Mouse (Mus musculus) thymus, adult 18-20 months (tissue): ENCODE data around the gene Wfdc3.
"Not testable (repeated sequence)": the region's sequence is repeated elsewhere in the genome, so short reads cannot be mapped to it uniquely, and the experiment has no call there.

Experiments
- DNase-seq, 2 experiments: peaks; one replicate each; pipeline ENCODE4 v3.0.0; 2022; ENCODE audit warnings: mixed read lengths in 2 of 2

Gene Wfdc3

GRCm38 (mm10) chr2:164735446-164735845 lies 10.3 kb downstream of the Wfdc3 start:
- no peak for DNase-seq

GRCm38 (mm10) chr2:164734839-164735238 lies 10.9 kb downstream of the Wfdc3 start:
- no peak for DNase-seq

- no peak for DNase-seq
These were observed 12.5 kb downstream of the Wfdc3 start for GRCm38 (mm10) chr2:164733259-164733658.

- DNase-seq, result no peak
These were observed 14.0 kb downstream of the Wfdc3 start for GRCm38 (mm10) chr2:164731719-164732118.

GRCm38 (mm10) chr2:164725895-164726619 lies 19.7 kb downstream of the Wfdc3 start:
- peak; percentile 12 to 21 for DNase-seq

- DNase-seq, result no peak
These were observed 22.5 kb downstream of the Wfdc3 start for GRCm38 (mm10) chr2:164723276-164723675.

GRCm38 (mm10) chr2:164716194-164716786 lies 29.4 kb downstream of the Wfdc3 start:
- DNase-seq, result not testable (repeated sequence)

- DNase-seq, result no peak
These were observed 30.7 kb downstream of the Wfdc3 start, which contains the start of gene Spint5 for GRCm38 (mm10) chr2:164715005-164715404. Gene Spint5 (plus strand): TSS chr2:164715305.

- DNase-seq, result no peak
These were observed 39.7 kb downstream of the Wfdc3 start for GRCm38 (mm10) chr2:164705991-164706390.

- no peak for DNase-seq
These were observed 40.4 kb downstream of the Wfdc3 start for GRCm38 (mm10) chr2:164705328-164705727.

- DNase-seq, result no peak
These were observed 41.5 kb downstream of the Wfdc3 start for GRCm38 (mm10) chr2:164704235-164704634.

- no peak for DNase-seq
These were observed 44.0 kb downstream of the Wfdc3 start for GRCm38 (mm10) chr2:164701761-164702160.

GRCm38 (mm10) chr2:164700959-164701358 lies 44.8 kb downstream of the Wfdc3 start:
- no peak for DNase-seq

- DNase-seq, result no peak
These were observed 47.5 kb downstream of the Wfdc3 start, which contains the start of gene Spint4 for GRCm38 (mm10) chr2:164698201-164698600. Gene Spint4 (plus strand): TSS chr2:164698501.

GRCm38 (mm10) chr2:164684807-164685206 lies 60.9 kb downstream of the Wfdc3 start, which contains the start of gene Wfdc13:
Gene Wfdc13 (plus strand): TSS chr2:164685107.
- DNase-seq, result no peak
